ENCODE assay signal across 7 mouse cellular contexts in genomic region chr8:95832603-95833434, GRCm38 (mm10). TPM values are rescaled to one million over a fixed set of nuclear protein-coding genes. Genes with fewer than 3 reads are reported as not detected.
A peak's percentile ranks its signal among the peaks of the same experiment; 100 is the strongest.
DNase-seq lines count a peak whose midpoint lies in the region; ATAC-seq and TF ChIP-seq lines count a peak whose summit lies in the region.

No protein-coding gene starts in this region.

- H3K36me3 ChIP-seq in embryonic facial prominence, embryonic 13.5 days, result peaks cover 11% of the 10 kb centered on the region
- no peaks in the 10 kb centered on the region for H3K36me3 ChIP-seq in heart, adult 2 months (ENCODE audit: control insufficient read depth, insufficient read depth, low read length)
- H3K36me3 ChIP-seq in kidney, adult 2 months (ENCODE audit: control insufficient read depth, insufficient read depth, low read length), result no peaks in the 10 kb centered on the region
- H3K36me3 ChIP-seq in limb, embryonic 11.5 days (ENCODE audit: control insufficient read depth, insufficient read depth, low read length), result no peaks in the 10 kb centered on the region
- peaks cover 12% of the 10 kb centered on the region; the same call in 1 of the 2 replicates for H3K36me3 ChIP-seq in midbrain, embryonic 14.5 days (ENCODE audit: control insufficient read depth, insufficient read depth, low read length)

- peak overlapping the region; percentile 46 for H3K4me3 ChIP-seq in embryonic facial prominence, embryonic 13.5 days
- H3K4me3 ChIP-seq in heart, adult 2 months, result no peak overlapping the region
- no peak overlapping the region for H3K4me3 ChIP-seq in kidney, adult 2 months (ENCODE audit: insufficient read depth, low read depth, low read length)
- H3K4me3 ChIP-seq in limb, embryonic 11.5 days (ENCODE audit: low read depth, low read length), result peak overlapping the region; percentile 32
- H3K4me3 ChIP-seq in midbrain, embryonic 14.5 days (replicated peaks; ENCODE audit: low read depth, low read length), result peak overlapping the region; percentile 27

- peak; percentile 84 to 86 for DNase-seq in adrenal gland, postnatal 36 days
- DNase-seq in heart, adult 2 months, result peak; percentile 80 to 88
- DNase-seq in kidney, adult 2 months, result peak; percentile 87
- peak; percentile 92 for DNase-seq in limb, embryonic 11.5 days (ENCODE audit: low spot score)
- DNase-seq in midbrain, embryonic 14.5 days, result peak; percentile 93
- DNase-seq in spleen, adult 18-20 months, result peak; percentile 59 to 81

- H3K4me2 ChIP-seq in embryonic facial prominence, embryonic 13.5 days, result peak overlapping the region; percentile 65
- peak overlapping the region; percentile 55 for H3K4me2 ChIP-seq in limb, embryonic 11.5 days (ENCODE audit: low read depth, severe bottlenecking)
- peak overlapping the region; percentile 51 for H3K4me2 ChIP-seq in midbrain, embryonic 14.5 days (ENCODE audit: low read length)

- WGBS in embryonic facial prominence, embryonic 13.5 days, result 13% methylated on average over 16 of the region's 16 CpGs
- WGBS in heart, adult 2 months, result 19% methylated on average over 16 of the region's 16 CpGs
- WGBS in kidney, adult 2 months, result 16% methylated on average over 16 of the region's 16 CpGs
- 15% methylated on average over 16 of the region's 16 CpGs for WGBS in limb, embryonic 11.5 days
- WGBS in midbrain, embryonic 14.5 days, result 16% methylated on average over 16 of the region's 16 CpGs

- TF ChIP-seq EP300 in heart, adult 2 months (IDR thresholded peaks at IDR 0.05; ENCODE audit: insufficient read depth, low read depth, low read length), result peak; percentile 81

- ATAC-seq in embryonic facial prominence, embryonic 13.5 days (ENCODE audit: insufficient number of reproducible peaks, insufficient read depth, low FRiP score, low TSS enrichment, low read depth), result 0 out of 2 replicates have a peak, but pooled peaks have one; percentile 59
- ATAC-seq in limb, embryonic 11.5 days (ENCODE audit: insufficient number of reproducible peaks, low FRiP score, low TSS enrichment, low read depth), result peak; percentile 65
- ATAC-seq in midbrain, embryonic 14.5 days (ENCODE audit: low FRiP score, low TSS enrichment), result peak; percentile 66; the same call in 1 of the 2 replicates

- no peak for TF ChIP-seq POLR2A in heart, adult 2 months (IDR thresholded peaks at IDR 0.05; ENCODE audit: insufficient read depth, low read depth, low read length)
- no peak for TF ChIP-seq POLR2A in kidney, adult 2 months (IDR thresholded peaks at IDR 0.05; ENCODE audit: low read depth, low read length)

- 0 out of 2 replicates have a peak overlapping the region, but pooled peaks have one; percentile 24 for H3K27ac ChIP-seq in embryonic facial prominence, embryonic 13.5 days
- H3K27ac ChIP-seq in heart, adult 2 months, result no peak overlapping the region
- H3K27ac ChIP-seq in kidney, adult 2 months (ENCODE audit: insufficient read depth, low read depth, low read length), result no peak overlapping the region
- no peak overlapping the region for H3K27ac ChIP-seq in limb, embryonic 11.5 days (replicated peaks; ENCODE audit: low read depth, low read length)
- no peak overlapping the region for H3K27ac ChIP-seq in midbrain, embryonic 14.5 days (replicated peaks; ENCODE audit: low read depth, low read length)

- no peaks in the 10 kb centered on the region for H3K27me3 ChIP-seq in embryonic facial prominence, embryonic 13.5 days
- no peaks in the 10 kb centered on the region for H3K27me3 ChIP-seq in heart, adult 2 months (ENCODE audit: control insufficient read depth, insufficient read depth, low read length)
- no peaks in the 10 kb centered on the region for H3K27me3 ChIP-seq in kidney, adult 2 months (replicated peaks; ENCODE audit: control insufficient read depth, insufficient read depth, low read length)
- H3K27me3 ChIP-seq in limb, embryonic 11.5 days (ENCODE audit: control insufficient read depth, insufficient read depth, low read length), result no peaks in the 10 kb centered on the region
- H3K27me3 ChIP-seq in midbrain, embryonic 14.5 days (ENCODE audit: control insufficient read depth, insufficient read depth, low read length), result no peaks in the 10 kb centered on the region

- TF ChIP-seq CTCF in heart, adult 2 months (IDR thresholded peaks at IDR 0.05), result no peak; the same call in 1 of the 2 replicates
- peak; percentile 94 for TF ChIP-seq CTCF in kidney, adult 2 months (conservative IDR thresholded peaks at IDR 0.05; ENCODE audit: insufficient read depth, insufficient read length, low read depth, low read length)

- intact Hi-C loops in heart, adult 2 months (cut with DNase I), result loop anchor here (1.0 to 5.0 kb wide), 4 partner anchors 70 to 231 kb away; no protein-coding TSS in a partner anchor

- no peaks in the 10 kb centered on the region for H3K9me3 ChIP-seq in embryonic facial prominence, embryonic 13.5 days
- H3K9me3 ChIP-seq in limb, embryonic 11.5 days (ENCODE audit: control insufficient read depth, low read length), result no peaks in the 10 kb centered on the region
- H3K9me3 ChIP-seq in midbrain, embryonic 14.5 days (ENCODE audit: control insufficient read depth, low read length), result no peaks in the 10 kb centered on the region

- H3K4me1 ChIP-seq in embryonic facial prominence, embryonic 13.5 days, result no peaks in the 10 kb centered on the region
- peaks cover 1% of the 10 kb centered on the region; the same call in 1 of the 2 replicates for H3K4me1 ChIP-seq in heart, adult 2 months (ENCODE audit: control insufficient read depth, insufficient read depth, low read length)
- H3K4me1 ChIP-seq in kidney, adult 2 months (ENCODE audit: control insufficient read depth, insufficient read depth, low read length), result peaks cover 3% of the 10 kb centered on the region; the same call in 1 of the 2 replicates
- H3K4me1 ChIP-seq in limb, embryonic 11.5 days (ENCODE audit: control insufficient read depth, insufficient read depth, low read length), result no peaks in the 10 kb centered on the region
- peaks cover 10% of the 10 kb centered on the region; the same call in 1 of the 2 replicates for H3K4me1 ChIP-seq in midbrain, embryonic 14.5 days (ENCODE audit: control insufficient read depth, insufficient read depth, low read length)

- no peaks in the 10 kb centered on the region for H3K79me2 ChIP-seq in heart, adult 2 months (replicated peaks; ENCODE audit: control insufficient read depth, insufficient read depth, low read length)

- peak overlapping the region; percentile 64 for H3K9ac ChIP-seq in embryonic facial prominence, embryonic 13.5 days
- H3K9ac ChIP-seq in heart, adult 2 months (ENCODE audit: low read depth, low read length), result no peak overlapping the region
- no peak overlapping the region; the same call in 1 of the 2 replicates for H3K9ac ChIP-seq in limb, embryonic 11.5 days (ENCODE audit: low read length)
- peak overlapping the region; percentile 49; the same call in 1 of the 2 replicates for H3K9ac ChIP-seq in midbrain, embryonic 14.5 days (replicated peaks; ENCODE audit: low read length)

RNA-seq across cellular contexts. Expression of gene Sap18b, which starts 7.7 kb away (rescaled TPM):
- 100 to 1,000 TPM; 170 to 181 TPM for total RNA-seq in adrenal gland, postnatal 36 days (2021)
- 351 and 378 TPM in 2 replicates for polyA plus RNA-seq in embryonic facial prominence, embryonic 13.5 days (2015; fragmentation: Nextera tagmentation; extraction: Ambion mirVana)
- 10 to 100 TPM; 77.6 to 92.9 TPM for total RNA-seq in heart, adult 2 months (2021)
- 48.8 and 52.2 TPM in 2 replicates for polyA plus RNA-seq in heart, adult 2 months (2012; rRNA removed)
- polyA plus RNA-seq in kidney, adult 2 months (2012; rRNA removed), result 43.8 and 76.7 TPM in 2 replicates
- 421 and 443 TPM in 2 replicates for polyA plus RNA-seq in limb, embryonic 11.5 days (2014; fragmentation: Nextera tagmentation; extraction: Ambion mirVana)
- 225 and 233 TPM in 2 replicates for polyA plus RNA-seq in midbrain, embryonic 14.5 days (2014; fragmentation: Nextera tagmentation; extraction: Ambion mirVana)

RNA-seq across cellular contexts. Expression of gene Slc38a7, which starts 20.5 kb away (rescaled TPM):
- 10 to 100 TPM; 17.6 to 22.1 TPM for total RNA-seq in adrenal gland, postnatal 36 days (2021)
- polyA plus RNA-seq in embryonic facial prominence, embryonic 13.5 days (2015; fragmentation: Nextera tagmentation; extraction: Ambion mirVana), result 14.9 and 17.5 TPM in 2 replicates
- 10 to 100 TPM; 10.6 to 10.8 TPM for total RNA-seq in heart, adult 2 months (2021)
- 17.0 and 19.3 TPM in 2 replicates for polyA plus RNA-seq in heart, adult 2 months (2012; rRNA removed)
- polyA plus RNA-seq in kidney, adult 2 months (2012; rRNA removed), result 22.3 and 24.7 TPM in 2 replicates
- 13.8 and 14.8 TPM in 2 replicates for polyA plus RNA-seq in limb, embryonic 11.5 days (2014; fragmentation: Nextera tagmentation; extraction: Ambion mirVana)
- polyA plus RNA-seq in midbrain, embryonic 14.5 days (2014; fragmentation: Nextera tagmentation; extraction: Ambion mirVana), result 27.0 and 27.5 TPM in 2 replicates

RNA-seq across cellular contexts. Expression of gene Cnot1, which starts 25.6 kb away (rescaled TPM):
- 100 to 1,000 TPM; 148 to 168 TPM for total RNA-seq in adrenal gland, postnatal 36 days (2021)
- polyA plus RNA-seq in embryonic facial prominence, embryonic 13.5 days (2015; fragmentation: Nextera tagmentation; extraction: Ambion mirVana), result 62.7 and 71.6 TPM in 2 replicates
- 100 to 1,000 TPM; 107 to 116 TPM for total RNA-seq in heart, adult 2 months (2021)
- polyA plus RNA-seq in heart, adult 2 months (2012; rRNA removed), result 51.0 and 86.7 TPM in 2 replicates
- polyA plus RNA-seq in kidney, adult 2 months (2012; rRNA removed), result 57.4 and 71.4 TPM in 2 replicates
- polyA plus RNA-seq in limb, embryonic 11.5 days (2014; fragmentation: Nextera tagmentation; extraction: Ambion mirVana), result 137 and 154 TPM in 2 replicates
- polyA plus RNA-seq in midbrain, embryonic 14.5 days (2014; fragmentation: Nextera tagmentation; extraction: Ambion mirVana), result 50.8 and 76.9 TPM in 2 replicates

RNA-seq across cellular contexts. Expression of gene Got2, which starts 55.5 kb away (rescaled TPM):
- 100 to 1,000 TPM; 122 to 138 TPM for total RNA-seq in adrenal gland, postnatal 36 days (2021)
- polyA plus RNA-seq in embryonic facial prominence, embryonic 13.5 days (2015; fragmentation: Nextera tagmentation; extraction: Ambion mirVana), result 156 and 167 TPM in 2 replicates
- total RNA-seq in heart, adult 2 months (2021), result 100 to 1,000 TPM; 663 to 774 TPM
- polyA plus RNA-seq in heart, adult 2 months (2012; rRNA removed), result 732 and 838 TPM in 2 replicates
- polyA plus RNA-seq in kidney, adult 2 months (2012; rRNA removed), result 269 and 296 TPM in 2 replicates
- polyA plus RNA-seq in limb, embryonic 11.5 days (2014; fragmentation: Nextera tagmentation; extraction: Ambion mirVana), result 79.5 and 100 TPM in 2 replicates
- 84.6 and 215 TPM in 2 replicates for polyA plus RNA-seq in midbrain, embryonic 14.5 days (2014; fragmentation: Nextera tagmentation; extraction: Ambion mirVana)

Comparison
In these comparisons a context has a peak if more than half of its experiments do, and no peak if none do; other contexts are left out.
1. H3K4me3 ChIP-seq: peak in embryonic facial prominence, embryonic 13.5 days (single experiment), limb, embryonic 11.5 days (single experiment) and midbrain, embryonic 14.5 days (single experiment); none in heart, adult 2 months (single experiment) and kidney, adult 2 months (single experiment).
2. H3K9ac ChIP-seq: peak in embryonic facial prominence, embryonic 13.5 days (single experiment) and midbrain, embryonic 14.5 days (single experiment); none in heart, adult 2 months (single experiment) and limb, embryonic 11.5 days (single experiment).
3. Peak in every context shown above with its lines, with median percentiles within 50 percentile points of each other: DNase-seq, ATAC-seq and H3K4me2 ChIP-seq.